Mouse (Mus musculus) brain, embryonic 18.5 days (tissue): ENCODE measurements around the gene Nek2.

Experiments used
- DNase-seq: peaks from one replicate; pipeline ENCODE4 v3.0.0-alpha.2; 2012; ENCODE audit warnings: low read depth, low spot score

Gene Nek2

GRCm38 (mm10) chr1:191814935-191815334 lies 6.3 kb upstream of the Nek2 start:
- DNase-seq, result no peak

DNA sequence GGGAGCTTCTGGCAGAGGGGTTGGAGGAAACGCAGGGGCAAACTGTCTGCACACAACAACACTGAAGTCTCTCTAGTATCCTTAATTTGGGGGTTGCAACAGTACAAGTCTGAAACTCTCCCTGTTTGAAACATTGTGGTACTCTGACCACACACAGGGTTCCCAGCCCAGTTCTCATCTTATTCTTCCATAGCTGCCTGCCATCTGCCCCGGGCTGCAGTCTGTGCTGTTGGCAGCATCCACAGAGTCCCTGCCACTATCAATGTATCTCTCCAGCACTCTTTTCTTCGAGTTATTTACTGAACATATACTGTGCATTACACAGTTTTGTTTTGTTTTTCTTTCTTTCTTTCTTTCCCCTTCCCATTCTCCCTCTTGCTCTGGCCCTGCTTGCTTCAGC lies 4.6 kb upstream of the Nek2 start:
- DNase-seq, result no peak

DNA sequence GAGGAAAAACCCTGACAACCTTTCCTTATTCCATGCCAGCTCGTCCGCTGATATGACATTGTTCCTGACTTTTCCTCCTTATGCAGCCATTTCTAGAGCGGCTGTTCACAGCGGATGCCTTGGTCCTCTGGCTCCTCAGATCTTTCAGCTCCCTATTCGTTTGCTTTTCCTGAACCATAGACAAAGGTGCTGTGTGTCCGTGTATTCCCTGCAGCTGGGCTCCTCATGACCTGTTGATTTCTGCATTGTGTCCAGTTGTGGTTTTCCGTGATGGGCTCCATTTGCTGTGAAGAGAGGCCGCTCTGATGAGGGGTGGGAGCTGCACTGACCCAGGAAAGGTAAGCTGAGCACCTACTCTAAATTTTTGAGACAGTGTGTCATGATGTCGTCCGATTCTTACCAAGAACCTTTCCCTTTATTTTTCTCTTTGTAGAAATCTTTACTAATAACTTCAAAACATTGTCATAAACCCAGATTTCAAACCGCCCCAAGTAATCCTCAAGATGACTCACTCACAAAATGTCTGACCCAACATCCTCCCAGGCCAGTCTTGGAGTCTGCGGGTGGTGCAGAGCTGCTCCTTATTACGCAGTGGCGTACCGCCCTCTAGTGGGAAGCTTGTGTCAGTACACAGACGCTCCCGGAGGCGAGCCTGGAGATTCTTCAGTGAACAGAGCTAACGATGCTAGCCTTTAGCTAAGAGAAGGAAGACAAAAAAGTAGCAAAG lies 3.7 kb upstream of the Nek2 start:
- no peak for DNase-seq

DNA sequence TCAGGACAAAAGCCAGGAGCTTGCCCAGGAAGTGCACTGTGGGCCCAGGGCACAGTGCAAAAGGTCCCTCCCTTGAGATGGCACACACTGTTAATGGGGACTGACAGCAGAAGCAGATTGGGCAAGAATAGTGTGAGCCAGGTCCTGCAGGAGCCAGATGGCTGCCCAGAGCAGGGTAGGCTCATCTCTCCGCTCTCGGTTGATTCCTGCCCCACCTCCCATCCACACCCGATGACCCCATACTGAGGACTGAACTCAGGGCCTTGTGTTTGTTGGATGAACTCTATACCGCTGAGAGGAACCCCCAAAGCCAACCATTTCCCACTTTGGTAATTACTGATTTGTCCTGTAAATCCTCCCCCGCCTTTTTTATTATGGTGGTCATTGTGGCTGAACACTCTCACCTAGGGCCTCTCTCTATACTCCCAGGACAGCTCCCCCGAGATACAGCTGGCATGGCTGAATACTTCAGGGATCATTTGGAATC lies 3.1 kb upstream of the Nek2 start:
- no peak for DNase-seq

GRCm38 (mm10) chr1:191819026-191819425 lies 2.2 kb upstream of the Nek2 start:
- DNase-seq, result no peak

DNA sequence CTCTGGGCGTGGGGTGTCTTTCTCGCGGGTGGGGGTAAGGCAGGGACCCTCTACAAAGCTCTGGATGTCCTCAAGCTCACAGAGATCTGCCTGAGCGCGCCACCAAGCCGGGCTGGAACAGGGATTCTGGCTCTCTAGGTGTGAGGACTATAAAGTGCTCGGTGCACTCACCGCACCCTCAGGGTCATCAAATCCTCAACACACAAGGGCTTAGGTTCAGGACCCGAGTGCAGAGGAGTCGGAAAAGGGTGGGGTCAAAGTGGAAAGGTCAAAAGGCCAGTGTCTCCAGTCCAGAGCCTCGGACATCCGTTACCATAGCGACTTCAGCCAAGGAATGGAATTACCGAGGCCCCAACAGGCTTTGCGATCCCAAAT lies 306 bp upstream of the Nek2 start:
- no peak for DNase-seq

GRCm38 (mm10) chr1:191829124-191829523 lies 7.9 kb downstream of the Nek2 start:
- no peak for DNase-seq

GRCm38 (mm10) chr1:191833396-191833795 lies 12.2 kb downstream of the Nek2 start:
- DNase-seq, result no peak

DNA sequence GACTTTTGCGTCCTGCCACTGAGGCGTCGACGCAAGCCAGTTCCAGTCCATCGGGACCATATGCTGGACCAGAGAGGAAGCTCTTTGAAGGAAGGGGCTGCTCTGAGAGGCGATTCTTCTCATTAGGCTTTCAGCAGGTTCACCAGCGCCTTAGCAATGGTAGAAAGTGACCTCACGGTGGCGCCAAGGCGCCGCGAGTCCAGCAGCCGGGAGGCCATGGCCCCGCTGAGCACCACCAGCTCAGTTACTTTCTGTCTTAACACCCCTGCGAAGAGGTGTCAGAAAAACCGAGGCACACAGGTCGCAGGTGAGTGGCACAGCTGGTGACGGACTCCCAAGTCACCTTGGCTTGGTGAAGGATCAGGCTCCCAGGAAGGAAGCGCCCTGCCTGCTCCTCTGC lies 13.6 kb downstream of the Nek2 start:
- no peak for DNase-seq

DNA sequence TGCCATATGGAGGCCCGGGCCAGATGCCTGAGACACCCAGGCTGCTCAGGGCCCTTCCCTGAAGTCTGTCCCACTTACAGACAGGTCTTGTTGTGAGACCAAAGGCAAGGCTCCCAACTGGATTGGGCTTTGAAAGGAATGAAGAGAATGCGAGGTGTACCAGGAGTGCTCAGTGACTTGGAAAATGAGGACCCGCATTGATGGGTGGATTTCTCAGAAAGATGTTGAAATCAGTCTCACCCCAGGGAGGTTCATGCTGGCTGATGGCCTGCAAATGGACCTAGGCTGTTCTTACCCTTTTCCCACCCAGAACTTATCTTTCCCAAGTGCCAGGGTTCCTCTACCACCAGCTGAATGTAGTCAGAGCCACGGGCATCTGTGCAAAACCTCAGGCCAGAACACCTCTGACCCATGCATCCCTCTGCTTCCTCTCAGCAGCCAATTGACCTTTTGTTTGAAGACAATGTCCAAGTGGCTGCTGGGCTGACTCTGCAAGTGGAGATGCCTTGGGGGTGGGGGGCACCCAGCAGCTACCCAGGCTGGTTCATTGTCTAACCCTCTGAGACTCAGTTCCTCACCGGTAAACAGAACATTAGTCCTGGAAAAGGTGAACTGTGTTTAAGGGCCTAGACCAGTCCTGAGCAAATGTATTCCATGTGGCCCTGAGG lies 15.2 kb downstream of the Nek2 start:
- DNase-seq, result no peak

DNA sequence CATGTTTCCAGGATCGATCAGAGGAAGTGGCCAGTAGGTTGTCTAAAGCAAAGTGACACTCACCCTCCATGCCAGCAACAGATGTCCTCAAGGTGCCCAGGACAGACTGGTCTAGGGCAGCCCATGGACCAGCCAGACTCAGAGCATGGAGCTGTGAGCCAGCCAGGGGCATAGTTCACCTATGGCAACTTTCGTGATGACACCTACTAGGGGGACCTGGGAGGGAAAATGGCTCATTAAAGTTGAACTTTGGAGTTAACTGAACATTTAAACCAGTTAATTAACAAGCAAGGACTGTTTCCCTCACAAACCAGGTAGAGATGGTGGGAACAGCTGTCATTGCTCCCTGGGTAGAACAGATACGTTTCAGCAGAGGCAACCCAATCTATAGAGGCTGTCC lies 16.4 kb downstream of the Nek2 start:
- no peak for DNase-seq

GRCm38 (mm10) chr1:191838994-191839741 lies 17.9 kb downstream of the Nek2 start:
- DNase-seq, result no peak

DNA sequence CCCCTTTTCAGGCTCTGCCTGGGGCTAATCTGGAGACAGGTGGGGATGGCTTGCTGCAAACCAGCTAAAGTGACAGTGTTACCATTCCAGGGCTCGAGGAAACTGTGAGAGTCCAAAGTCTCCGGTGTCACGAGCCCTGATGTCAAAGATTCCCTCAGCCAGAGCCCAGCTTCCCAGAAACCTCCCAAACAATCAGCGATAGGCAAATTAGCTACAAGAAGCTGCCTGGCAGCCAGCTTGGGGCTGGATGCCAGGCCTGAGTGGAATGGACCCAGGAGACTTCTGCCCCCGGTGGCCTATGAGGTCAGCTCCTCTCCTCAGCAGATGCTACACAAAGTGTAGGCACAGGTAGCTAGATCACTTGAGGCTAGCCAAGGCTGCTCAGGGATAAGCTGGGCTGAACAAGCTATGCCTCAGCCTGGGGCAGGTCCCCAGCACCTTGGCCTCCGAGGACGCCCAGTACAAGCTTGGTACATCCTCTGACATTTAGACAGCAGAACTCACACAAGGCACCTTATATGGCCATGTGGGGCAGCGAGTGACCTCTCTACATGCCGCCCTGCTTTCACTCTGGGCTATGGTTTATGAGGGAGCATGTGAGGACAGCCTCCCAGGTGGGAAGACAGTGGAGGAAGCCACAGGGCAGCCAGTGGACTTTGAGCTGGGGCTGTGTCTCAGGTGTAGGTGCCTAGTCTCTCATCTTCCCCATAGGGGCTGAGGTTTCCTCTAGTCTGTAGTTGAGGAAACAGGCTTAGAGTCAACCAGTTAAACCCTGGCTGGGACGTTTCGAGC lies 19.7 kb downstream of the Nek2 start:
- no peak for DNase-seq

GRCm38 (mm10) chr1:191842247-191842646 lies 21.0 kb downstream of the Nek2 start:
- no peak for DNase-seq

DNA sequence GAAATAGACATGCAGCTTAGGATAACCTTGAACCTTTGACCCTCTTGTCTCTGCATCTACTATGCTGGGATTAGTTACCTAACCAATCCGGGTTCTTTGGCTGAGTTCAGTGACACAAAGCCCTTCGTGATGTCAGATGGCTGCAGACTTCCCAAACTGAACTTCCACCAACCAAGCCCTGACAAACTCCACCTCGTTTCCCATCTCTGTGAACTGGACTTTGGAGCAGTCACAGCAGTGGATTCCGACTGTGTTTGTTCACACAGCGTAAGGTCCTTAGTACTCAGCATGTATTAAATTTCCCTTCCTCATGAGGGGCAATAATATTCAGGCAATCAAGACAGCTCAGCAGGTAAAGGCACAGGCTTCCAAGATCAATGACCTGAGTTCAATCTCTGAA lies 25.4 kb downstream of the Nek2 start:
- DNase-seq, result no peak

DNA sequence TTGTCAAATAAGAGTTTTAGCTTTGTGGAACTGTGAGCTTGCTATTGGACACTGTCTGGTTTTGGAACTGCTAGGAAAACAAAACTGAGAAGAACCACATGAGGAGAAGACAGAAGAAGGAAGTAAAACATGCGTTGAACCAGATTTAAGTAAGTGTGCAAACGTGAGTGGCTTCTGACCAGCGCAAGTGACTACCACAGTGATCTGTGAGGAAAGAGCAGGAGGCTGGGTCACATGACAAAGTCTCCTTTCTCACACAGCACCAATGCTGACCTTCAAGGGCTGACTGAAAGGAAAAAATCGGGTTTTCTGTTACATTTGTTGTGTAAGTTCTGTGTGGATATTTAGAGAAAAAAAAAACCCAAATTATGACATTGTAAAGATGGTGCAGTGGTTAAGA lies 28.3 kb downstream of the Nek2 start:
- no peak for DNase-seq

GRCm38 (mm10) chr1:191853442-191853841 lies 32.2 kb downstream of the Nek2 start:
- no peak for DNase-seq

- DNase-seq, result no peak
Observed at GRCm38 (mm10) chr1:191854716-191855115, 33.5 kb downstream of the Nek2 start.

DNA sequence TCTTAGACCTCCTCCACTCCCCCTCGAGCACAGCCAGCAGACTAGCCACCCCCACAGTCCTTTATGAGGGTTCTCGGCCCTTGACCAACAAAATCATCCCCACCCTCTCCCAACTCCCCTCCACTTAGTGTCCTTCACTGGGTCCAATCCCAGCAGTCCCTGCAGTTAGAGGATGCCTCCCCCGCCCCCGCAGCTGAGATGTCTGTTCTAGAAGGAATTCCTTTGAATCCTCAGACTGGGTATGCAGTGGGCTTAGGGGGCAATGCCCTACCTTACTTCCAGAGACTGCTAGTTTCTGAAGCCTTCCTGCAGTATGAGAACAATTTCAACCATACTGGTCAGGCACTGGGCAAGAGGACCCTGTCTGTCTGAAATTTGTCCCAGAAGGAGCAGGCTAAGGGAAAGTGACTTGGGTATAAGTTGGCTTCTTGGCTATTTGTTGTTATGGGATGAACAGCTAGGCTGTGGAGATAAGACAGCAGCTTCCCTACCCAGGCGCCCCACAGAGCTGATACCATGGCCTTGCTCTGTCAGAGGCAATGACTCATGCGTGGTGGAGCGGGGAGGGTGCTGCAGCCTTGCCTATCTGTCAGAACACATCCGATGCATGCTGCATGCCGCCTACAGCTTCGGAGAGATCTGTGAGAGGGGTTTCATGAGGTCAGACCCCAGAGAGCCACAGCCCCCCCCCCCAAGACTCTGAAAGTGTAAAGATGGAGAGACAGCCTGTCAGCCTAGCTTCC lies 34.1 kb downstream of the Nek2 start:
- no peak for DNase-seq

DNA sequence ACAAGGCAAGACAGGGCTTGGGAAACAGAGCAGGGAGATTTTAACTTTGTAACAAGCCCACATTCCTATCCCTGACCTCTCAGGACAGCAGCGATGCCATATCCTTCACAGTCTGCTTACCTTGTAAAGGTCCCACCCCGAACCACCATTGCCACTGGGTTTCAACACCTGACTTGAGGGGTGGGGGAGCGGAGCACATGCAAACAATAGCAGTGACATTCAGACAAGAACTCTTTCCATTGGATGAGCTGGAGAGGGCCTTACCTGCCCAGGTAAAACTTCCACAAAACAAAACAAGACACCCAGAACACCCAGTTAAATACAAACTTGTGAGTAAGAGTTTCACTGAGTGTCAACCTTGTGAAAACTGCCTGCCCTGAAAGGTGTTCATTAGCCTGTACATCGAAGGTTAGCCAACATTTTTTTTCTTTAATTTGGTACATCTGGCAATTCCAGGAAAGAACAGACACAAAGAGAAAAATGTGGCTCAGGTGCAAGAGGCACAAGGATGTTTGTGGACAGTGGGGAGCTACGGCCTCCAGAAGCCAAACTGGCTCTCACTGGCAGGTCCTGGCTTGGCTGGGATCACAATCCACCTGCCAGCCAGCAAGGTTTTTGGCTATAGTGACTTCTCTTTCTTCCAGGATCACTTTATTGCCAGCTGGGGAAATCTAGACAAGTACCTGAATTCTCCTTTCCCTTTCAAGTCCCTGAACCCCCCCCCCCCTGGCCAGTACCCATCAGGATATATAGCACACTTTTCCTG lies 35.8 kb downstream of the Nek2 start:
- no peak for DNase-seq
